Mouse (Mus musculus): Measurements from ENCODE around the gene Gm20403.
"Not testable (repeated sequence)": the region's sequence is repeated elsewhere in the genome, so short reads cannot be mapped to it uniquely, and the experiment has no call there.

Gene Gm20403

GRCm38 (mm10) chr12:54993246-54994067 lies 7.1 kb upstream of the Gm20403 start:
- no peak for DNase-seq (ENCODE audit: low read depth)

- DNase-seq (ENCODE audit: low read depth): no peak
Measured at GRCm38 (mm10) chr12:54992814-54993213, 6.5 kb upstream of the Gm20403 start.

- DNase-seq (ENCODE audit: low read depth): no peak
Measured at GRCm38 (mm10) chr12:54988323-54988850, 2.1 kb upstream of the Gm20403 start.

GRCm38 (mm10) chr12:54987156-54987555 lies 827 bp upstream of the Gm20403 start:
- DNase-seq (ENCODE audit: low read depth): no peak

- peak; percentile 76 for DNase-seq (ENCODE audit: low read depth)
Measured at GRCm38 (mm10) chr12:54985257-54986051, 875 bp downstream of the Gm20403 start.

GRCm38 (mm10) chr12:54984701-54985256 lies 1.6 kb downstream of the Gm20403 start:
- peak; percentile 85 for DNase-seq (ENCODE audit: low read depth)

- DNase-seq (ENCODE audit: low read depth): no peak
Measured at GRCm38 (mm10) chr12:54982935-54983715, 3.2 kb downstream of the Gm20403 start.

- DNase-seq (ENCODE audit: low read depth): no peak
Measured at GRCm38 (mm10) chr12:54981962-54982361, 4.4 kb downstream of the Gm20403 start.

- DNase-seq (ENCODE audit: low read depth): no peak
Measured at GRCm38 (mm10) chr12:54980939-54981338, 5.4 kb downstream of the Gm20403 start.

- no peak for DNase-seq (ENCODE audit: low read depth)
Measured at GRCm38 (mm10) chr12:54980532-54980931, 5.8 kb downstream of the Gm20403 start.

GRCm38 (mm10) chr12:54969033-54969432 lies 17.3 kb downstream of the Gm20403 start:
- DNase-seq (ENCODE audit: low read depth): no peak

- DNase-seq (ENCODE audit: low read depth): no peak
Measured at GRCm38 (mm10) chr12:54965532-54966160, 20.7 kb downstream of the Gm20403 start.

- no peak for DNase-seq (ENCODE audit: low read depth)
Measured at GRCm38 (mm10) chr12:54959569-54959968, 26.8 kb downstream of the Gm20403 start.

GRCm38 (mm10) chr12:54956974-54957373 lies 29.4 kb downstream of the Gm20403 start:
- no peak for DNase-seq (ENCODE audit: low read depth)

GRCm38 (mm10) chr12:54956457-54956856 lies 29.9 kb downstream of the Gm20403 start:
- no peak for DNase-seq (ENCODE audit: low read depth)

GRCm38 (mm10) chr12:54946116-54946515 lies 40.2 kb downstream of the Gm20403 start:
- no peak for DNase-seq (ENCODE audit: low read depth)

GRCm38 (mm10) chr12:54942586-54943157 lies 43.7 kb downstream of the Gm20403 start:
- peak; percentile 21 for DNase-seq (ENCODE audit: low read depth)

- DNase-seq (ENCODE audit: low read depth): not testable (repeated sequence)
Measured at GRCm38 (mm10) chr12:54937581-54938343, 48.6 kb downstream of the Gm20403 start.

Measured in induced T-regulatory cell, adult 2 months (primary cell).